Mouse (Mus musculus) retina, postnatal 1 day (tissue): ENCODE data around the gene Cltrn.

ENCODE experiments used
- DNase-seq: peaks from one replicate; pipeline ENCODE4 v3.0.0-alpha.2; 2012

The Cltrn gene

GRCm38 (mm10) chrX:164145463-164146250, 57.0 kb downstream of the Cltrn start:
- no peak for DNase-seq

GRCm38 (mm10) chrX:164152703-164153102, 64.1 kb downstream of the Cltrn start:
- DNase-seq: no peak

DNA sequence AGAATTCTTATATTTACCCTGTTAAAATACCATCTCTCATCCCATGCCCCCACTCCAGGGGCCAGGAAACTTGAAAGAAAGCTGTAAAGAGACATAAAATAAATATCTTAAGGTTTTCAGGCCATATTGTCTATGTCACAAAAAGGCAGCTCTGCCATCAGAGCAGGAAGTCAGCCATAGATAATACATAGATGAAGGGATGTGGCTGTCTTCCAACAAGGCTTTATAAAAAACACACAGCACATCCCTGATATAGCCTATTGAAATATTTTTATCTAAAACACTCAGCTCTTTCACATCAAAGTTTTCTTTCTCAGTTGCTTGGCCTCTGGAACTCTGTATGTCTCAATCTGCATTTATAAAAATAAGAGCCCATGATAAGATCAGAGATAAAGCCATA, 65.0 kb downstream of the Cltrn start:
- no peak for DNase-seq

- DNase-seq: no peak
Measured at GRCm38 (mm10) chrX:164154594-164154993, 66.0 kb downstream of the Cltrn start.

DNA sequence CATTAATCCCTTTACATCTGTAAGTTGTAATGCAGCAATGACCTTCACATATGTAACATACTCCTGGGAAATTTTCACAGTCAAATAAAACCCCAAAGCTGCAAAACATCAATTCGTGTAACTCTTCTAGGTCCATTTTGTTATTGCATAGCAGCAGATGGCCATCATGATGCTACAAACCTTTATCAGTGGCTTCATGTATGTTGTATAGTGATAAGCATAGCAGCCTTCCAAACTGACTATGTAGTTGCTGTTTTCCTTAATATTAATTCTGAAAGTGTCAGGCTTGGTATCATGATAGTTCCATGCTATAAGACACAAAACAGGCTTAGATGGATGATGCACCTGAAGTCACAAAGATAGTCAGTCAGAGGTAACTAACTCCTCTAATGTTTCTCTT, 76.1 kb downstream of the Cltrn start:
- DNase-seq: no peak
